Mouse (Mus musculus): Measurements from ENCODE around the gene Olfr1324.
"Not testable (repeated sequence)": the region's sequence is repeated elsewhere in the genome, so short reads cannot be mapped to it uniquely, and the experiment has no call there.

Olfr1324 gene

DNA sequence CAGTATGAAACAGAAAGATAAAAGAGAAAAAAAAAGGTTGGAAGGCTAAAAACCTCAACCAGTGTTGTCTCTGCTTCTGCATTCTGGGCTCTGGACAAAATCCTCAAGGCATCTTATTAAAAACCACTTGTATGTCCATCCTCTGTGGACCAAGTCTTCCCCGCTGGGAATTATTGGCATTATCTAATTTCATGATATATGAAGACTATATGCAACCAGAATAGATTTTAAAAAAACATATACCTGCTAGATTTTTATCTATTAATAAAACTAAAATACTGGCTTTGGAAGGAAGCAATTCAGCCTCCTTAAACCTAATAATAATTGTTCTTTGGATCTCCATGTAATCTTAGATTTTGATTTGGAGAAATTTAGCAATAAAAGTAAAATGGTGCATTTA is at the start of gene Olfr1324:
Olfr1324 (minus strand) TSS at position 101 of the 400 bp plus-strand sequence.
- DNase-seq (ENCODE audit: low spot score in 2 of 2), result no peak

- DNase-seq (ENCODE audit: low spot score in 2 of 2), result not testable (repeated sequence)
Observed at GRCm38 (mm10) chrX:50470341-50470740, 42.0 kb upstream of the Olfr1324 start.

GRCm38 (mm10) chrX:50456136-50456535 is 27.8 kb upstream of the Olfr1324 start:
- DNase-seq (ENCODE audit: low spot score in 2 of 2), result no peak

GRCm38 (mm10) chrX:50443352-50443751 is 15.1 kb upstream of the Olfr1324 start:
- DNase-seq (ENCODE audit: low spot score in 2 of 2), result no peak

- no peak for DNase-seq (ENCODE audit: low spot score in 2 of 2)
Observed at GRCm38 (mm10) chrX:50442696-50443095, 14.4 kb upstream of the Olfr1324 start.

GRCm38 (mm10) chrX:50432499-50432898 is 4.2 kb upstream of the Olfr1324 start:
- no peak for DNase-seq (ENCODE audit: low spot score in 2 of 2)

DNA sequence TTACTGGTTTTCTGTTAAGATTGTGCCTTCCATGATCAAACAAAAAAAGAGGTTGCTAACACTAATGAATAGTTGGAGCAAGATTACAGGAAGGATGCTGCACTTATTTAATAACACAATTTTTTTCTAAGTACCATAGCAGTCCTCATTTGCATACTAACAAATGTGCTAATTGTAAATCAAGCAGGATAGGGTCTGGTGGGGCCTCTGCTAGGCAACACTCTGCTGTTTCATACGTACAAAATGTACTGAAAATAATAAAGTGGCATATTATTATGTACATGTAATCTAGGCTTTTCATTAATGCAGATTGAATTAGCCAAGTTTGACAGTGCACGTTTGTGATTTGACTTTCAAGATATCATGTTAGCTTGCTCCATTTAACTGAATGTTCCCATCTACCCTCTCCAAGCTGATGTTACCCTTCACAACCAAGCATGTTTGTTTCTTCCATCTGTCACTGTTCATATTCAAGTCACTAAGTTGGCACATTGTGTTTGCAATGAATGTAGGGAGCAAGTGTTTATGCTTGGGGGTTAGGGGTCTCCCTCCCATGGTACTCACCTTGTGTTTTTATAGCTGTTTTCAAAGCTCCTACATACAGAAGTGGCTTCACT is 478 bp downstream of the Olfr1324 start:
- DNase-seq (ENCODE audit: low spot score in 2 of 2), result no peak

DNA sequence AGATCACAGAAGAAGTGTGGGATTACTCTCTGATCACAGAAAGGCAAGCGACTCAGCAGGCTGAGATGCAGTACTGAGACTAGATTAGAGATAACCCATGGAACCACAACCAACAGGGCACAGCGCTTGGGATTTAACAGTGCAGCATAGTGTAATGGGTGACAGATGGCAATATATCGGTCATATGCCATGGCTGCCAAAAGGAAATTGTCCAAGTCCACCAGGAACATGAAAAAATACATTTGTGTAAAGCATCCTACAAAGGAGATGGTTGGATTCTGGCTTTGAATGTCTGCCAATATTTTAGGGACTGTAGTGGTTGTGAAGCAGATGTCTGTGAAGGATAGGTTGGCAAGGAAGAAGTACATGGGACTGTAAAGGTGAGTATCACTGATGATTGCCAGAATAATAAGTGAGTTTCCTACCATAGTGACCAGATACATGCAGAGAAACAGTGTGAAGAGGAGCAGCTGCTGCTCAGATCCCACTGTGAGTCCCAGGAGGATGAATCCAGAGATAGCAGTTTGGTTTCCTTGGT is 2.3 kb downstream of the Olfr1324 start:
- no peak for DNase-seq (ENCODE audit: low spot score in 2 of 2)

DNA sequence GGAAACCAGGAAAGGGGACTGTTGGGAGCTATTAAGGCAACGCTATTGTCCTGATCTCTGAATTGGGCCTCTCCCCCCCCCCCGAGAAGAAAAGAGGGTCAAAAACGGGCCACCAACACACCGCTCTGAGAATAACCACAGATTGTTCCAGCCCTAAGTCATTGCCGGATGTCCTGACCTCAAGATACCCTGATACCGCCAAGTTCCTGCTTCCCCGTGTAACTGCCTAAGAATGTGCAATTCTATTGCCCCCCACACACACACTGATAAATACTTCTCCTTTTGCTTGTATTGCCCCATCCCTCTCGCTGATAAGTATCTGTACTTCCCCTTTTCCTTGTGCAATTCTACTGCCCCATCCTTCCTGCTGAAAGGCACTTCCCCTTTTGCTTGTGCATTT is 17.9 kb downstream of the Olfr1324 start:
- DNase-seq (ENCODE audit: low spot score in 2 of 2), result not testable (repeated sequence)

DNA sequence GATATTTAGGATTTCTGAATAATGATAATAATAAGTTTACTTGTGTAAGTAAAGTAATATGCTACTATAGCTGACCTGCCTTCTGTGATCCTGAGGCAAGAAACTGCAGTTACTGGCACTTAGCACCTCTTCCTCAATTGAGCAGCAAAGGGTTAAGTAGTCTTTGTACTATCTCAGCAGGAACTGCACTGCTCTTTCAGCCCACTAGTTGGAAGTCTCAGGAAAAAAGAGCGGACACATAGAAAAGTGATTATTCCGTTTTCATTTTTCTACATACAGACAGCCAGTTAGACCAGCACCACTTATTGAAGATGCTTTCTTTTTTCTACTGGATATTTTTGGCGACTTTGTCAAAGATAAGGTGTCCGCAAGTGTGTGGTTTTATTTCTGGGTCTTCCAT is 37.7 kb downstream of the Olfr1324 start:
- not testable (repeated sequence) for DNase-seq (ENCODE audit: low spot score in 2 of 2)

GRCm38 (mm10) chrX:50374978-50375377 is 53.3 kb downstream of the Olfr1324 start:
- DNase-seq (ENCODE audit: low spot score in 2 of 2), result no peak

All from spleen, postnatal 10 days (tissue).